Mouse (Mus musculus): ENCODE data around the gene Pdss2.
"Not testable (repeated sequence)": the region's sequence is repeated elsewhere in the genome, so short reads cannot be mapped to it uniquely, and the experiment has no call there.

Pdss2 gene

GRCm38 (mm10) chr10:43242215-43242614, 20.9 kb downstream of the Pdss2 start:
- no peak for DNase-seq (ENCODE audit: low read depth, low spot score)

GRCm38 (mm10) chr10:43244262-43244806, 23.0 kb downstream of the Pdss2 start:
- no peak for DNase-seq (ENCODE audit: low read depth, low spot score)

- DNase-seq (ENCODE audit: low read depth, low spot score), result no peak
Observed at GRCm38 (mm10) chr10:43245461-43246200, 24.3 kb downstream of the Pdss2 start.

- DNase-seq (ENCODE audit: low read depth, low spot score), result peak; percentile 52
Observed at GRCm38 (mm10) chr10:43247994-43248393, 26.7 kb downstream of the Pdss2 start.

- DNase-seq (ENCODE audit: low read depth, low spot score), result no peak
Observed at GRCm38 (mm10) chr10:43252324-43252723, 31.0 kb downstream of the Pdss2 start.

- not testable (repeated sequence) for DNase-seq (ENCODE audit: low read depth, low spot score)
Observed at GRCm38 (mm10) chr10:43256965-43257364, 35.7 kb downstream of the Pdss2 start.

GRCm38 (mm10) chr10:43257500-43257899, 36.2 kb downstream of the Pdss2 start:
- DNase-seq (ENCODE audit: low read depth, low spot score), result not testable (repeated sequence)

- no peak for DNase-seq (ENCODE audit: low read depth, low spot score)
Observed at GRCm38 (mm10) chr10:43271318-43271717, 50.0 kb downstream of the Pdss2 start.

- peak; percentile 59 for DNase-seq (ENCODE audit: low read depth, low spot score)
Observed at GRCm38 (mm10) chr10:43272381-43272780, 51.1 kb downstream of the Pdss2 start.

- DNase-seq (ENCODE audit: low read depth, low spot score), result peak; percentile 43
Observed at GRCm38 (mm10) chr10:43273057-43273456, 51.8 kb downstream of the Pdss2 start.

- DNase-seq (ENCODE audit: low read depth, low spot score), result no peak
Observed at GRCm38 (mm10) chr10:43275446-43275845, 54.2 kb downstream of the Pdss2 start.

GRCm38 (mm10) chr10:43276116-43276659, 54.9 kb downstream of the Pdss2 start:
- peak; percentile 29 for DNase-seq (ENCODE audit: low read depth, low spot score)

- no peak for DNase-seq (ENCODE audit: low read depth, low spot score)
Observed at GRCm38 (mm10) chr10:43277266-43278145, 56.2 kb downstream of the Pdss2 start.

- peak; percentile 66 for DNase-seq (ENCODE audit: low read depth, low spot score)
Observed at GRCm38 (mm10) chr10:43279637-43280288, 58.5 kb downstream of the Pdss2 start.

GRCm38 (mm10) chr10:43285541-43285940, 64.3 kb downstream of the Pdss2 start:
- DNase-seq (ENCODE audit: low read depth, low spot score), result peak; percentile 45

GRCm38 (mm10) chr10:43290638-43291230, 69.4 kb downstream of the Pdss2 start:
- DNase-seq (ENCODE audit: low read depth, low spot score), result no peak

- no peak for DNase-seq (ENCODE audit: low read depth, low spot score)
Observed at GRCm38 (mm10) chr10:43291333-43291736, 70.0 kb downstream of the Pdss2 start.

GRCm38 (mm10) chr10:43292454-43292853, 71.2 kb downstream of the Pdss2 start:
- DNase-seq (ENCODE audit: low read depth, low spot score), result no peak

- peak; percentile 45 for DNase-seq (ENCODE audit: low read depth, low spot score)
Observed at GRCm38 (mm10) chr10:43294331-43294730, 73.0 kb downstream of the Pdss2 start.

GRCm38 (mm10) chr10:43308105-43308810, 87.0 kb downstream of the Pdss2 start:
- DNase-seq (ENCODE audit: low read depth, low spot score), result no peak

Measured in brain, adult 2 months (tissue).